Mouse (Mus musculus) hindbrain, embryonic 16.5 days (tissue): ENCODE measurements around the gene Lrrc9. TPM values are rescaled to one million over a fixed set of nuclear protein-coding genes. Genes with fewer than 3 reads are reported as not detected.

Source experiments
- ATAC-seq: fragments of 200-750 bp; cut with Nextera tagmentation; 2 replicates; pipeline ENCODE4 v1.8.0; 2017; ENCODE audit warnings: moderate TSS enrichment, moderate library complexity
- H3K27ac ChIP-seq: fragments of 300-500 bp; sonication (generic); 2 replicates; pipeline ENCODE4 v1.5.1; 2014; ENCODE audit warnings: low read depth, mild to moderate bottlenecking, control low read depth, low read length, moderate library complexity
- H3K27me3 ChIP-seq: fragments of 300-500 bp; sonication (generic); replicated peaks from 2 replicates; pipeline ENCODE4 v1.6.1; 2014; ENCODE audit warnings: low read length; ENCODE audit not compliant: control insufficient read depth, insufficient read depth
- H3K36me3 ChIP-seq: fragments of 300-500 bp; sonication (generic); 2 replicates; pipeline ENCODE4 v1.6.1; 2014; ENCODE audit warnings: mild to moderate bottlenecking, low read length, moderate library complexity, mixed read lengths; ENCODE audit not compliant: control insufficient read depth, insufficient read depth
- H3K4me1 ChIP-seq: fragments of 300-500 bp; sonication (generic); 2 replicates; pipeline ENCODE4 v1.6.1; 2014; ENCODE audit warnings: low read depth, low read length; ENCODE audit not compliant: control insufficient read depth, insufficient read depth
- H3K4me2 ChIP-seq: fragments of 300-500 bp; sonication (generic); 2 replicates; pipeline ENCODE4 v1.6.1; 2014; ENCODE audit warnings: mild to moderate bottlenecking, low read length, control low read depth, moderate library complexity
- H3K4me3 ChIP-seq: fragments of 300-500 bp; sonication (generic); 2 replicates; pipeline ENCODE4 v1.5.1; 2014; ENCODE audit warnings: mild to moderate bottlenecking, low read length, control low read depth, moderate library complexity
- H3K9ac ChIP-seq: fragments of 300-500 bp; sonication (generic); 2 replicates; pipeline ENCODE4 v1.6.1; 2014; ENCODE audit warnings: low read depth, mild to moderate bottlenecking, control low read depth, low read length, moderate library complexity
- H3K9me3 ChIP-seq: fragments of 300-500 bp; sonication (generic); 2 replicates; pipeline ENCODE4 v1.6.1; 2014; ENCODE audit warnings: mild to moderate bottlenecking, low read length, moderate library complexity; ENCODE audit not compliant: control insufficient read depth
- WGBS: fragments of 180-500 bp; shearing (Covaris S2); extraction: QIAGEN DNeasy Blood & Tissue Kit; methylation state at CpG from one replicate; pipeline ENCODE4 v1.1.7; 2014; 5-methylcytosine and 5-hydroxymethylcytosine counted together
- polyA plus RNA-seq: library from polyadenylated mRNA; unstranded; fragments of >200 nt; fragmentation: Nextera tagmentation; extraction: Ambion mirVana; gene quantifications from 2 replicates; pipeline ENCODE4 v1.2.1, GENCODE M21; 2015

The Lrrc9 gene
- polyA plus RNA-seq, result 3.3 and 3.9 TPM in 2 replicates

DNA sequence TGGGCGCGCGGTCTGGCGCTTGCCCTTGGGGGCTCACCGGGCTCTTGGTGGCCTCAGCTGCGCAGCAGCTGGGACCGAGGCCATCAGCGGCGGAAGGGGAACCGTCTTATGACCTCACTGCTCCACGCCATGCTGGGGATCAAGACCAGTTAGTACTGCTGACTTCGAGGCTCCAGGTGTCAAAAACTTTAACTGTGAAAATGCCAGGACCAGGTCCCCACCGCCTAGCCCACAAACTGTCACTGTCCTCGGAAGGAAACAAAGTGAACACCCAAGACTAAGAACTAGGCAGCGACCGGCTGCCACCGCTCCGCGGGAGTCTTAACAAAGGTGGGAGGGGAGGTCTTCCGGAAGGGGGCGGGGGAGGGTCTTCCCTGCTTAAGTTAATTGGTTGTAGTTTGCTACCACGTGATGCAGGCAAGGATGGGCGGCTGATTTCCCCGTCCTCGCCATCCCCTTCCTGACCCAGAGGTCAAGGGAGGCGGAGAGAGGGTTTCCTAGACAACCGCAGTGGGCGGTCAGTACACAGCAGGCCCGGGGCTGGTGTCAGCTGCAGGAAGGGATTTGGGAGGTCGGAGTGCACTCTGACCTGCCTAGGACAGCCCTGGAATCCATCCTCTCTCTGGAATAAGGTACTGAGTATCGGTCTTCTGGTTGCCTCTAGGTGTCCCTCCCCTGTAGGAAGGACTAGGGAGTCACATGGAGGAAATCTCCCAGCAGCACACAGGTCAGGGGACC, at the start of gene Lrrc9:
Gene Lrrc9, plus strand, starts transcription at position 28 of the 738 bp plus-strand sequence.
- Histone ChIP-seq H3K4me1 (peaks cover 8% of the 10 kb centered on the region), H3K27ac (peak within 1 kb of the TSS; percentile 25; the same call in 1 of the 2 replicates), H3K4me2 (peak within 1 kb of the TSS; percentile 87), H3K36me3 (no peaks in the 10 kb centered on the region), H3K9ac (peak within 1 kb of the TSS; percentile 56), H3K27me3 (no peaks in the 10 kb centered on the region), H3K9me3 (no peaks in the 10 kb centered on the region), H3K4me3 (peak within 1 kb of the TSS; percentile 50)
- under 1% methylated on average over 31 of the region's 31 CpGs for WGBS
- peak; percentile 82 for ATAC-seq

DNA sequence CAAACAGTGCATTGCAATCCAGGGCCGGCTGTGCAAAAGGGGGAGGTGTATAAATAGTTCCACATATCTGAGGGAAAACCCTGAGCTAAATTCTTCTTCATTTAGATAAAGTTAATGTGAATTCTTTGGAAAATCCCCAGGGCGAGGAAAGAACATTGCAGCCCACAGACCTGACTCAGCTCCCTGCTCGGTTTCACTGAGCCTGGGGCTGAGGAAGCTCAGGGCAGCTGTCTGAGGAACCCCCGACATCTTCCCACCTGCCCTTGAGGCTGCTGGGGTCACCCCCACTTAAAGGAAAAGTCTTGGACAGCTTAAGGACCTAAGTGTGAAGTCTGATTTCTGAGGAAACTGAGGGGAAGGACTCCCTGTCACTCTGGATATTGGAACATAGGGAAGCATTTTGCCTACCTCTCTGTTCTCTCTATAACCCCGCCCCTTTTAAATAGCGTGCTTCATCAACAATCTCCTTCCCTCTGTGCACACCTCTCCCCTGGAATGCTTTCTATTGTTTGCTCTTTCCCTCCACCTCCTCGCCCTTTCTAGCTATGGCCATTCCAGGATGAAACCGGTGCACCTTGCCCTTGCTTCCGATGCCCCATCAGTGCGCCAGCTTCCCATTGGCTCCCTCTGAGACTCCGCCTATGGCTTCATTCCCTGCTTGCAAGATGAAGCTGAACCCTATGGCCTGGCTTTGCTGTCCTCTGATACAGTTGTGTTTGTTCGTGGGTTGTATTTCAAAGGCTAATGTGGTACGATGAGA, 48.4 kb upstream of the Lrrc9 start:
- WGBS, result 60% methylated on average over 13 of the region's 13 CpGs
- Histone ChIP-seq H3K36me3 (no peaks in the 10 kb centered on the region; the same call in 1 of the 2 replicates), H3K9me3 (no peaks in the 10 kb centered on the region), H3K4me3 (no peak overlapping the region), H3K4me2 (no peak overlapping the region), H3K27me3 (no peaks in the 10 kb centered on the region), H3K27ac (no peak overlapping the region), H3K9ac (no peak overlapping the region), H3K4me1 (peaks cover 5% of the 10 kb centered on the region)
- no peak for ATAC-seq

DNA sequence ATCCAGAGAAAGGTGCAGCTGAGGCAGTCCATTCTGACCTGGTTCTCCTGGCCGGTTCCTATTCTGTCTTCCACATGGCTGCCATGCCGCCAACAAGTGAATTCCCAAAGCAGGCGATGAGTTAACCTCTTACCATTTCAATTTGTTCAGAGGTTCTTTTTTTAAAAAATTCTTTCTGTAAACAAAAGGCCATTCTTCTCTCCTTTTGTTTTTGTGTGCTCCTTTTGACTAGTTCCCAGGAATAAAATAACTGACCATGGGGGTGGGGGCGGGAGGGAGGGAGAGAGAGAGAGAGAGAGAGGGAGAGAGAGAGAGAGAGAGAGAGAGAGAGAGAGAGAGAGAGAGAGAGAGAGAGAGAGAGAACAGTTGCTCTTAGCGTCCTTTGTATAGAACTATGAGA, 36.6 kb upstream of the Lrrc9 start:
- H3K9me3 ChIP-seq, result no peaks in the 10 kb centered on the region
- no peaks in the 10 kb centered on the region for H3K27me3 ChIP-seq
- H3K9ac ChIP-seq, result no peak overlapping the region
- 29% methylated on average over 5 of the region's 5 CpGs for WGBS
- no peaks in the 10 kb centered on the region for H3K36me3 ChIP-seq
- H3K4me2 ChIP-seq, result peak overlapping the region; percentile 25; the same call in 1 of the 2 replicates
- no peak overlapping the region for H3K4me3 ChIP-seq
- ATAC-seq, result no peak
- H3K27ac ChIP-seq, result no peak overlapping the region
- peaks cover 4% of the 10 kb centered on the region; the same call in 1 of the 2 replicates for H3K4me1 ChIP-seq

DNA sequence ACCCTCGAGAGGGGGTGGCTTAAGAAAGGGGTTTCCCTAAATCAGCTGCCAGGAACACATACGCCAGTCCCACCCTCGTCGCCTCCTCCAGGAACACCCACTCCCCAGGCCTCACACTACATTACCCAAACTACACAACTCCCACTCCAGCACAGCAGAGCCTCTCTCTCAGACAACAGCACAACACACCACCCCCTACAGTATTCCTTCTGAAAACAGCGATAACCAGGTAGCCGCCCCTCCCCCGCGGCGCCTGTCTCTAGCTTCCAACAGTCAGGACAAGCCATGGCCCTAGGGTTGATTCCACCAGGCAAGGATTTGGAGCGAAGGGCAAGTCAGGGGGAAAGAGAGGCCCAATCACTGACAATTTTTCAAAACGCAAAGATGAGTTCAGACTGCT, 34.5 kb upstream of the Lrrc9 start:
- ATAC-seq, result peak; percentile 35
- Histone ChIP-seq H3K4me3 (peak overlapping the region; percentile 69), H3K27me3 (no peaks in the 10 kb centered on the region), H3K27ac (peak overlapping the region; percentile 89), H3K4me2 (peak overlapping the region; percentile 79), H3K9ac (peak overlapping the region; percentile 84), H3K9me3 (no peaks in the 10 kb centered on the region), H3K4me1 (peaks cover 4% of the 10 kb centered on the region; the same call in 1 of the 2 replicates), H3K36me3 (no peaks in the 10 kb centered on the region)
- WGBS, result 2% methylated on average over 11 of the region's 11 CpGs

DNA sequence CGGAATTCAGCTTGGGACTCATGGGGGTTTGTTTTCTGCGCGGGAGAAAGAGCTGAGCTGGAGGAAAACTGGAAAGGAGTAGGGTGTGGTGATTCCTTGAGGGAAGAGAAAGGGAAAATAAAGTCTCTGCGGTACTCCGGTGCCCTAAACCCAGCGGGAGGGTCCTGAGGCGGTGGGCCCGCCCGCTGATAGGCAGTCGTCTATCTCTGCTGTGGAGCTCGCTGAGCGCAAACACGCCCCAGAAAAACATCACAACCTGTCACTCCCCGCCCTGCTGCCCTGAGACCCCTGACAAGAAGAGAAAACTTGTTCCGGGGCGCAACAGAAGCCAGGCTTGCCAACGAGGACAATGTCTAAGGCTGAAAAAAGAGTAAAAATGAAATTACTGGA, 34.0 kb upstream of the Lrrc9 start:
- peak overlapping the region; percentile 89 for H3K27ac ChIP-seq
- no peaks in the 10 kb centered on the region for H3K27me3 ChIP-seq
- peak overlapping the region; percentile 84 for H3K9ac ChIP-seq
- peaks cover 4% of the 10 kb centered on the region; the same call in 1 of the 2 replicates for H3K4me1 ChIP-seq
- peak overlapping the region; percentile 69 for H3K4me3 ChIP-seq
- no peaks in the 10 kb centered on the region for H3K9me3 ChIP-seq
- WGBS, result under 1% methylated on average over 17 of the region's 17 CpGs
- H3K4me2 ChIP-seq, result peak overlapping the region; percentile 79
- H3K36me3 ChIP-seq, result no peaks in the 10 kb centered on the region
- ATAC-seq, result peak; percentile 9; the same call in 1 of the 2 replicates

DNA sequence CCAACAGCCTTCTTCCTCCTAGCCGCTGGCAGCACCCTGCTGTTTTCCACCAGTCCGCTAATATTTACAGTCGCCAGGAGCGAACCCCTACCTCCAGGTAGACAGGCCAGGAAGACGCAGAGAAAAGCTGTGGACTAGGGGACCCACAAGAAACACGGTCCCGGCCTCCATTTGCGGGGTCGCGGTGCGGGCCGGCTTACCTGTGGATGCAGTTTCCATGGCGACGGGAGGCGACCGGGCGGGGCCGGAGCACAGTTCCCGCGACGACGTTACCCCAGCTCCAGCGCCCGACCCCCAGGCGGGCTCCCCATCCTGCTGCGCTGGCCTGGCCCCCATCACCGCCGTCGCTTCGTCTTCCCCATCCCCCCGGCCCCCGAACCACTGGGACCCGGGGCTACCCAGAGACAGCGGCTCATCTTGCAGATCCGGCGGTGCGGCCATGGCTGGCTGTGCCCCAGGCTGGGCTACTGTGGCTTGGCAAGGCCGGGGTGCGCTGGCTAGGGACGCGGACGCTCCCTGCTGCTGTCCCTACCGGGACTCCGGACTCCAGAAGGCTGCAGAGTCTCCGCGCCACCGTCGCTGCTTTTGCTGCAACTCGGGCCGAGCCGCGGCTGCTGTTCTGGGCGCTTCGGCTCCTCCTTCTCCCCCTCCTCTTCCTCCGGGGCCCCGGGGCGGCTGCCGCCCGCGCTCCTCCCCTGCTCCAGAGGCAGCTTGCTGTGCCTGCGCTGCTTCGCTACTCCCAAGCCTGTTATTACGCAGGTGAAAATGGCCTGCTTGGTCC, 33.4 kb upstream of the Lrrc9 start:
- Histone ChIP-seq H3K4me2 (peak overlapping the region; percentile 79), H3K9me3 (no peaks in the 10 kb centered on the region), H3K27me3 (no peaks in the 10 kb centered on the region), H3K27ac (peak overlapping the region; percentile 89), H3K9ac (peak overlapping the region; percentile 84), H3K4me1 (peaks cover 4% of the 10 kb centered on the region; the same call in 1 of the 2 replicates), H3K36me3 (no peaks in the 10 kb centered on the region), H3K4me3 (peak overlapping the region; percentile 69)
- ATAC-seq, result peak; percentile 88
- WGBS, result under 1% methylated on average over 56 of the region's 63 CpGs

DNA sequence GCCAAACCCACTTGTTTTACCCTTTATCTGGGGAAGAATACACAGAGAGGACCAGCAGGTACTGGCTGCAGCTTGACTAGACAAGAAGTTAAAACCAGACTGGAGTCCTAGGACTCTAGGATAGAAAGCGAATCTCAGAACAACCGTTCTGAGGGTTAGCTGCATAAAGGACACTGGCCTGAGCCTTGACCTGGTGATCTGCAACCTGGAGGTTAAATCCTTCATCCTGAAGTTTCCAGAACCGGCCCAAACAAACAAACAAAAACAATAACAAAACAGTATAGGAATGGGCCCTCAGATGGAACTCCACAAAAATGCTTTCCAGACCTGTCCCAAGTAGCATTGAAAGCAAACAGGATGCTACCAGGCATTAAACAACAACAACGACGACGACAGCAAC, 32.7 kb upstream of the Lrrc9 start, which contains the start of gene Rtn1:
Gene Rtn1, minus strand, starts transcription at position 101 of the 400 bp plus-strand sequence.
- Histone ChIP-seq H3K4me3 (peak within 1 kb of the TSS; percentile 69), H3K27ac (peak within 1 kb of the TSS; percentile 89), H3K27me3 (no peaks in the 10 kb centered on the region), H3K36me3 (no peaks in the 10 kb centered on the region), H3K9ac (peak within 1 kb of the TSS; percentile 84), H3K9me3 (no peaks in the 10 kb centered on the region), H3K4me2 (peak within 1 kb of the TSS; percentile 79), H3K4me1 (peaks cover 4% of the 10 kb centered on the region; the same call in 1 of the 2 replicates)
- 31% methylated on average over 6 of the region's 6 CpGs for WGBS
- ATAC-seq, result no peak

DNA sequence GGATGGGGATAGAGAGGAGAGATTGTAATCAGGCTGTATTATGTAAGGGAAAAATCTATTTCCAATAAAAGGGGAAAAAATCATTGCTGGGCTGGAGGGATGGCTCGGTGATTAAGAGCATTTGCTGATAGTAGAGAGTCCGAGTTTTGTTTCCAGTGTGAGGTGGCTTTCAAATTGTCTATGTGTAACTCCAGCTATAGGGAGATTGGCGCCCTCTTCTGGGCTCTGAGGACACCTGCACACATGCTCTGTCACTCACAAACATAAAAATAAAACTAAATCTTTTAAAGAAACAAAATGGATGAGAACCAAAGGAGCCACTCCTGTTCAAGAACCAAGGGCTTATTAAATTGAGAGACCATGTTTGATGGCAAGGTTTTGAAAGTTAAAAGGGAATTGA, 23.9 kb upstream of the Lrrc9 start:
- no peak overlapping the region for H3K4me2 ChIP-seq
- ATAC-seq, result no peak
- WGBS, result 22% methylated on average over 3 of the region's 3 CpGs

More for the DNA sequence above, 23.9 kb upstream of the Lrrc9 start:
- H3K9ac ChIP-seq, result no peak overlapping the region
- no peak overlapping the region for H3K27ac ChIP-seq
- H3K27me3 ChIP-seq, result no peaks in the 10 kb centered on the region
- H3K4me1 ChIP-seq, result no peaks in the 10 kb centered on the region
- no peaks in the 10 kb centered on the region for H3K36me3 ChIP-seq
- no peaks in the 10 kb centered on the region for H3K9me3 ChIP-seq
- no peak overlapping the region for H3K4me3 ChIP-seq
